Mouse (Mus musculus) thymus, adult 2 months (tissue): Measurements from ENCODE around the gene Itpripl1. TPM values are rescaled to one million over a fixed set of nuclear protein-coding genes. Genes with fewer than 3 reads are reported as not detected.
"Not testable (repeated sequence)": the region's sequence is repeated elsewhere in the genome, so short reads cannot be mapped to it uniquely, and the experiment has no call there.

Experiments
- DNase-seq: peaks from one replicate; pipeline ENCODE4 v3.0.0; 2021
- H3K27ac ChIP-seq: fragments of 200-500 bp; 2 replicates; pipeline ENCODE4 v1.5.1; 2012; ENCODE audit warnings: low read length, control low read depth; ENCODE audit not compliant: control insufficient read depth, insufficient read depth
- H3K27me3 ChIP-seq: fragments of 200-500 bp; 2 replicates; pipeline ENCODE4 v1.6.1; 2012; ENCODE audit warnings: mild to moderate bottlenecking, low read length, moderate library complexity, mixed read lengths; ENCODE audit not compliant: control insufficient read depth, insufficient read depth
- H3K36me3 ChIP-seq: fragments of 200-500 bp; 2 replicates; pipeline ENCODE4 v1.6.1; 2012; ENCODE audit warnings: mild to moderate bottlenecking, low read length, moderate library complexity; ENCODE audit not compliant: control insufficient read depth, insufficient read depth
- H3K4me1 ChIP-seq: fragments of 200-500 bp; replicated peaks from 2 replicates; pipeline ENCODE4 v1.6.1; 2012; ENCODE audit warnings: low read length; ENCODE audit not compliant: control insufficient read depth, insufficient read depth
- H3K4me3 ChIP-seq: fragments of 200-500 bp; 2 replicates; pipeline ENCODE4 v1.5.1; 2012; ENCODE audit warnings: mild to moderate bottlenecking, low read length, control low read depth, moderate library complexity; ENCODE audit not compliant: control insufficient read depth, insufficient read depth
- CTCF ChIP-seq: fragments of 200-500 bp; IDR thresholded peaks from 2 replicates; pipeline ENCODE4 v1.5.1; 2012; ENCODE audit warnings: mild to moderate bottlenecking, control low read depth, low read length, moderate library complexity, borderline replicate concordance; ENCODE audit not compliant: control insufficient read depth, poor library complexity, insufficient read depth; ENCODE audit errors: extremely low read depth
- POLR2A ChIP-seq: fragments of 200-500 bp; IDR thresholded peaks from 2 replicates; pipeline ENCODE4 v1.6.1; 2012; ENCODE audit warnings: mild to moderate bottlenecking, low read length, control low read depth, moderate library complexity; ENCODE audit not compliant: control insufficient read depth, poor library complexity, insufficient read depth; ENCODE audit errors: extremely low read depth
- WGBS: fragments of 180-500 bp; shearing (Covaris S2); methylation state at CpG from one replicate; pipeline ENCODE4 v1.1.7; 2018; 5-methylcytosine and 5-hydroxymethylcytosine counted together
- polyA plus RNA-seq: library from polyadenylated mRNA; depleted of rRNA; stranded (reverse); fragments of >200 nt; gene quantifications from 2 replicates; pipeline ENCODE4 v1.2.3, GENCODE M21; 2012; rRNA removed

The Itpripl1 gene
- polyA plus RNA-seq, 1 experiment = 24.6 TPM

GRCm38 (mm10) chr2:127121591-127122235 lies 21.5 kb downstream of the Itpripl1 start:
- DNase-seq = no peak
- WGBS = 98% methylated on average over 8 of the region's 8 CpGs
- H3K36me3 ChIP-seq = peaks cover 77% of the 10 kb centered on the region
- H3K4me1 ChIP-seq = no peaks in the 10 kb centered on the region
- no peak for TF ChIP-seq POLR2A
- no peak for TF ChIP-seq CTCF
- no peak overlapping the region for H3K4me3 ChIP-seq
- H3K27ac ChIP-seq = no peak overlapping the region
- H3K27me3 ChIP-seq = no peaks in the 10 kb centered on the region

- Histone ChIP-seq H3K27ac (no peak overlapping the region), H3K4me3 (no peak overlapping the region), H3K36me3 (peaks cover 61% of the 10 kb centered on the region), H3K4me1 (no peaks in the 10 kb centered on the region), H3K27me3 (no peaks in the 10 kb centered on the region)
- no peak for DNase-seq
- WGBS = 98% methylated on average over 4 of the region's 4 CpGs
- TF ChIP-seq CTCF (no peak), POLR2A (no peak)
Observed at GRCm38 (mm10) chr2:127108986-127109385, 34.3 kb downstream of the Itpripl1 start.

- H3K4me3 ChIP-seq = no peak overlapping the region
- no peak overlapping the region for H3K27ac ChIP-seq
- H3K27me3 ChIP-seq = no peaks in the 10 kb centered on the region
- peaks cover 5% of the 10 kb centered on the region; the same call in 1 of the 2 replicates for H3K36me3 ChIP-seq
- H3K4me1 ChIP-seq = no peaks in the 10 kb centered on the region
- TF ChIP-seq POLR2A (no peak), CTCF (no peak)
- no peak for DNase-seq
- 88% methylated on average over 8 of the region's 8 CpGs for WGBS
Observed at GRCm38 (mm10) chr2:127092000-127092399, 51.2 kb downstream of the Itpripl1 start.

GRCm38 (mm10) chr2:127090151-127090550 lies 53.1 kb downstream of the Itpripl1 start:
- not testable (repeated sequence) for DNase-seq, H3K27ac ChIP-seq, H3K27me3 ChIP-seq, H3K4me1 ChIP-seq, H3K4me3 ChIP-seq, H3K36me3 ChIP-seq

Other genes starting within 250 kb of the Itpripl1 start
- 23.4 and 24.3 TPM in 2 replicates for gene Sppl2a, start 210.2 kb downstream of the Itpripl1 start, polyA plus RNA-seq
- gene Ap4e1, start 134.7 kb downstream of the Itpripl1 start, polyA plus RNA-seq = 5.9 and 6.8 TPM in 2 replicates
- 9.1 and 12.1 TPM in 2 replicates for gene Blvra, start 72.8 kb downstream of the Itpripl1 start, polyA plus RNA-seq
- 19.1 and 24.1 TPM in 2 replicates for gene Ncaph, start 9.5 kb downstream of the Itpripl1 start, polyA plus RNA-seq
- 0.96 and 1.3 TPM in 2 replicates for gene 1810024B03Rik, start 64.8 kb upstream of the Itpripl1 start, polyA plus RNA-seq
- gene Snrnp200, start 64.9 kb upstream of the Itpripl1 start, polyA plus RNA-seq = 92.5 and 109 TPM in 2 replicates
- 95.3 and 107 TPM in 2 replicates for gene Ciao1, start 104.4 kb upstream of the Itpripl1 start, polyA plus RNA-seq
- 140 and 143 TPM in 2 replicates for gene Tmem127, start 104.5 kb upstream of the Itpripl1 start, polyA plus RNA-seq
- gene Stard7, start 126.8 kb upstream of the Itpripl1 start, polyA plus RNA-seq = 55.8 and 81.8 TPM in 2 replicates
- 163 and 212 TPM in 2 replicates for gene Dusp2, start 192.7 kb upstream of the Itpripl1 start, polyA plus RNA-seq
- gene Astl, start 195.2 kb upstream of the Itpripl1 start, polyA plus RNA-seq = 0.20 and 0.31 TPM in 2 replicates
- 0.13 and 0.20 TPM in 2 replicates for gene Adra2b, start 219.8 kb upstream of the Itpripl1 start, polyA plus RNA-seq